Mouse (Mus musculus): Measurements from ENCODE around the gene Tmeff2.

Tmeff2 gene

DNA sequence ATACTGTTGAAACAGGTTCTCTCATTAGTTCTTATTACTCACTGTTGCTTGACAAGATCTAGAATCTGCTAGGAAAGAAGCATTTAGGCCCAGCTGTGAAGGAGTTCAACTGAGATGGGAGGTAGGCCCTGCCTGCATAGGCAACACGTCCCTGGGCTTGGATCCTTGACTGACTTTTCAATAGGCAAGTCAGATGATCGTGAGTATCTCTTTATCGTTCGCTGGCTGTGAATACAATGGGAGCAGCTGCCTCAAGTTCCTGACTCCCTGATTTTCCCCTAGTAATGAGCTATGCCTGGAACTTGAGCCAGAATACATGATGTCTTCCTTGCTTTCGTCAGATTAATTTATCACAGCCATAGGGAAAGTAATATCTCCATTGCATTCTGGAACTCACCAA, 214.3 kb downstream of the Tmeff2 start:
- DNase-seq: no peak

DNA sequence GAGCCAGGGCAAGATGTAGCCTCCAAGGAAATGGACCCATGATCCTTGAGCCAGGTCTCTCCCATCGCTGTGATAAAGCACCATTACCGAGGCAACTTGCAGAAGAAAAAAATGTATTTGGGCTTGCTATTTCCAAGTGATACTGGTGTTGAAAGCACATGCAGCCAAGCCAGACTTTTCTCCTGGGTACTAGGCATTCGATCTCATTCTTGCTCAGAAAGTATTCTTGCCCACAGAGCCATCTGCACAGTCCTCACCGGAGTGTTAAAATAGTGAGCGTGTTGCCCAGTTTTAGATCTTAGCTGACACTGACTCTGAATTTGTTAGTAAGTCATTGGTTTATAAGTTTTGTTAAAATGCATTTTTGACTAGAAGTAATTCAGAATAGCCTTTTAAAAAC, 215.3 kb downstream of the Tmeff2 start:
- DNase-seq: no peak

DNA sequence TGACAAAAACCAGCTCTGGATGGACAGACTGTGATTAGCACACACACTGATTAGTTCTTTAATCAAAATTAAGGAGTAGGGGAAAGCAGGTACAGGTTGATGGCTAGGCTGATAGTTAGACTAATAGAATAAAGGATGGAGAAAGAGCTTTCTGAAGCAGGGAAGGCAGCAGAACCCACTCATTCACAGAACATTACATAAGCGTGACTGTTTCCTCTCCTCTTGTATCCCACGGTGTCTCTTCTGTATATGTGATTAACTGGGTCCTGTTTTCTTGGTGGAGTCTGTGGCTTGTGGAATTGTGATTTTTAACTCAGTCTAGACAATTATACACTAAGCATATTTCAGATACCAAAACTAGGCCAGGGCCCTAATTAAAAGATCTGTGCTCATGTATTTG, 217.4 kb downstream of the Tmeff2 start:
- no peak for DNase-seq

DNA sequence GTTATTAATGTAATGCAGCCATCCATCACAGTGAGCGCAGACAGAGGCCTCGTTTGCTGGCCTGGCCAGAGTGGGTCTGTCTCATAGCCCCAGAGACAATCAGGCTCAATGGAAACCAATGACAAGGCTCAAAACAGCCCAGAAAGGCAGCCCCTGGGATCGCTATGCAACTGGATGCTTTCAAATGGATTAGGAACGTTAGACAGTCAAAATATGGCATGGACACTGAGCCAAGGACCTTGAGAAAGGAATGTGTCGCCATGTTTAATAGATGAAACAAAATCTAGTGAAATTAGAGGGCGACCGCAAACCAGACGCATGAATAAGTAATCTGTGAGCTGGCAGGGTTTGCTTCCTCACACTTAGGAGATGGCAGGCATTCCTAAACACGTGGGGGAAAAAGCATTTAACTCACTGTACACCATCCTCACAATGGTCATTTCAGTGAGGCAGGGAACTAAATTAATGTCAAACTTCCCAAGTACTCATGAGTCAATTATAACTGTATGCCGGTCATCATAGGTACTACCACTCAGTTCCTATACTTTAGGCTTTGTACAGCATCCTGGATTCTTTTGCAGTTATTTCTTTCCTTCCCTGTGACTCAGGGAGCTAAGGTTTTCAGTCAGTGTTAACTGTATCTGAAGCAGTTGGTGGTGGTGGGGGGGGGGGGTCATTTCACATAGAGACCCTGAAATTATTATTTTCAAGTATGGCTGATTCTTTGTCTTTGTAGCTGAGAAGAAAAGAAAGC, 225.4 kb downstream of the Tmeff2 start:
- no peak for DNase-seq

DNA sequence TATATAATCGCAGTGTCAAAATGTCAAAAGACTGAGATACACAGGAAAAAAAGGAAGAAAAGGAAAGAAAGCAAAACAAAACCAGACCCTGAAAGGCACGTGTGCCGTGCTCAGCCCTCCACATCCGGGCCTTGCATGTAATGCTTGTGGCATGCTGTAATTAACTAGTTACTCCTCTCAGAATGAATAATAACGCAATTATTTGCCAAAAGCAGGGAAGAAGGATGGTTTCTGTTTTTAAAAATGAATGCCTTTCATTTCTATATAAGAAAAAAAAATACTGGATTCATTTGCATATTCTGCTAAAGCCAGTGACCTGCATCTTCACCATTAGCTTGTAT, 225.9 kb downstream of the Tmeff2 start:
- no peak for DNase-seq

DNA sequence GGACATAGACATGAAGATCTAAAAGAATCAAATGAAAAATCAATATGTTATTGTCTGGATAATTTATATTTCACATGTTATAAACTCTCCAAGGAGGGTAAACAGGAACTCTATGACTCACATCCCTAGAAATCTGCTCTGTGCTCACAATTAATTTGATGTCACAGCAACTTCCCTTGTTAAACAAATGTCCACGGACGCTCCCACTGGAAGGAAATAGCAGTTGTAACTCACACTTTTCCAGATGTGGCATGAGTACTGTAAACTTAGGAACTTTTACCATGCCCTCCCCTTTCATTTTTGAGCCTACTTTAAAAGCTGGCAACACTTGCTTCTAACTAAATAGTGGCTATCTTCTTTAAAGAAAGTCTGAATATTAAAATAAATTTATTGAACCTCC, 236.3 kb downstream of the Tmeff2 start:
- no peak for DNase-seq

DNA sequence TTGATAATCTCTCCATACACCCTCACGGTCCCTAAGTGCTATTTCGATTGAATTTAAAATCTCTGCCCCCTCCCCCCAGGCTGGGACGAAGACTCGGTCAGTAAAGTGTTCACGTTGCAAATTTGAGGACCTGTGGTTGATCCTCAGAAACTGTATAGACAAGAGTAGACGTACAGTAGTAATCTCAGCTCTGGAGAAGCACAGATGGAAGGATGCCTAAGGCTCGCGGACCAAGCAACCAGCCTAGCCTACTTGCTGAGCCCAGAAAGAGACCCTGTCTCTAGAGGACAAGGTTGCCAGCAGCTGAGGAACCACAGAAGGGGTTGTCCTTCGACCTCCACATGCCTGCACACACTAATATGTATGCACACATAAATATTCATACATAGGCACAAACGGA, 239.2 kb downstream of the Tmeff2 start:
- DNase-seq: no peak

DNA sequence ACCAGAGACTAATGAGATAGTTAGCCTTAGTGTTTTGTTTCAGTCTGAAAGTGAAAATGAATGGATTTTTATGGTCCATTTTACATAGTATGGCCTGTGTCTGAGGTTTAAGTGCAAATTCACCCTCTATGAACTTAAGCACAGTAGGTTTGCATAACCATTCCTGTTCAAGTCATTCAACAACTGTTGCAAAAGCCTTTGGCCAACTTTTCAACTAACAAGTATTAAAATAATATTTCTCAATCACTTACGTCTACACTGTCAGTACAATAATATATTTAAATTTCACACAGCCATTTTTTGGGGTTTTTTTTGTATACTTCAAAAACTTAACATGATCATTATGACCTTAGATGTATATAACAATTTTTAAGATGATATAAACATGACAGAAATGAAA, 240.9 kb downstream of the Tmeff2 start:
- no peak for DNase-seq

DNA sequence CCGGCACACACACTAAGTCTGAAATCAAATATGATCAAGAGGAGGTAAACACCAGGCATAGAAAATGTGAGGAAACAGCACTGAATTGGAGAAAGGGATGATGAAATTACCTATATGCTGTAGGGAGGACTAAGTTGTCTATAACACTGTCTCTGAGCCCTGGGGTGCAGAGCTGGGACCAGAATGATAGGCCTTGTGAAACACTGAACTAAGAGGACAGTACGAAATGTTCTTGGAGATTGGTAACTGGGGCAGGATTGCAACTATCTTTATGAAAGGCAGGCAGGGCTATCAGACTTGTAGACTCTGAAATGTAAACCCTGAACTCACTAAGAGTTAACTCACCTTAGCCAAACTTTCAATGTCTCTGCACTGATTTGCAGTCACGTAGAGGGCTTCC, 242.3 kb downstream of the Tmeff2 start:
- DNase-seq: no peak

DNA sequence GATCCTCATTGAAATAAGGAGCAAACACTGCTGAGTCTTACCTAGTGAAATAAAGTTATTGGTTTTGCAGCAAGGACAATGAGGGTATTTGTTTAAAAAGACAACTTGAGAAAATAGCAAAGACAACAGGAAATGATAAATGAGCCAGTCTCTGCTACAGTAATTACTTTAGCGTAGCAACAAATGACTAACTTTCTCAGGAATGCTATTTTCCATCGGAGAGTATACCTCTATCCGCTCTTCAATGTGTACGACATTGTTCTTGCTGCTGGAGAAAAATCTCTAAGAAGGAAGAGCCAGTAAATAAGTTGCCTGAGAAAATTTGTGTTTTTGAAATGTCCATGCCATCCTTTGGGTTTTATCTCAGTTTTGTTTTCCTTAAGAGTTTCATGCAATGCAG, 245.2 kb downstream of the Tmeff2 start:
- no peak for DNase-seq

DNA sequence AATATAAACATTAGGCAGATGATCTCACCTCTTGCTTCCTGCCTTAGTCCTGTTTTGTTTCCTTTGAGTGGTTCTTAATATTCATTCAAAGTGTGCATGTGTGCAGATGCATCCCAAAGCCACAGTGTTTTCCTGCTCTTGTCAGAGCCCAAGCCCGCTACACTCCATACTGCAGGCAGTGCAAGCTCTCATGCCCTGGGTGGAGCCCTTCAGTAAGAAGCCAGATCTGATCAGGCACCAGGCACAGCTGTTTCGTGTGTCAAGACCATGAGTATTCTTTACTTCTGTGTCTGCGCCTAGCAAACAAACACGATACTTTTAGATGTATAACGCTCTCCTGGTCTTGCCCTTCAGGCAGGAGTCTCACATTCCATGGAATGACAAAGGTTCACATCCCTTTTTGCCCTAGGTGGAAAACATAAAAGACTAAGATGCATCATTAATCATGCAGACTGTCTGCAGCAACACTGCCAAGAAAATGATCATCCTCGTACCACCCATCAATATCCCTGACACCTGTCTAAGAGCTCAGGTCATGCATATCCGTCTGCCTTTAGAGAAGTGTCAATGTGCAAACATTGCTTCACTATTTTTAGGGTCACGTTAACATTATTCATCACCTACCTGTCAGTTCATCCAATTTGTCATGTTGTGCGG, 248.2 kb downstream of the Tmeff2 start:
- DNase-seq: peak in 1 of 2 experiments; percentile 25

DNA sequence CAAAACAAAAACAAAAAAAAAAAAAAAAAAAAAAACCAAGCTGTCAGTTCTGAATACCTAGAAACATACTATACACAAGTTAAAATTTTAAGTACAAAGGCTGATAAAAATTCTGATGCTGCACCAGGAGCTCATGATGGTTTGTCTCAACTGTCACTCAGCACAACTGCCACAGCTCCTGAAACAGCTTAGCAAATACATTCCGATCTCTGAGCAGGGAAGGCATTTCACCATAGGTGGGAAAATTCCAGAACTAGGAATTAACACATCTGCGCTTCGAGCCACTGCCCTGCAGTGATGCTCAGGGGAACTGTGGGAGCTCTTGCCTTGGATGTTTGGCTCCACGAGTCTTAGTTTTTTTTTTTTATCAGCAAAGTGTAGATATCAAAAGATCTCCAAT, 249.0 kb downstream of the Tmeff2 start:
- DNase-seq: no peak

DNA sequence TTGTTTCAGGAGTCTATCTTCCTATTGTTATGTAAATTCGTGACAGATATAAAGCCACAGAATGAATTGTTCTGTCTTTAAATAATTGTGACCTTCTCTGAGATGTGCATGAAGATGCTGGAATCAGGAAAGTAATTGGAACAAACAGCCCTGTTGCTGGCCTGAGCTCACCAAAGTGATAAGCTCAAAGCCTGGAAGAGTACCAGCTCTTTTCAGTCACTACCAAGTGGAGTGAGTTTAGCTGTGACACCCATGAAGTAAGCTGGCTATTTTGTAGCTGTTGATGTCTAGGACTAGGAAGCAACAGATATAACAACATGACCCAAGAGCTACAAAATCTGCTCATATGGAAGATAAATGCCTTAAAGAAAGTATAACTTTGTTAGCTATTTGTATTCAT, 249.4 kb downstream of the Tmeff2 start:
- no peak for DNase-seq

DNA sequence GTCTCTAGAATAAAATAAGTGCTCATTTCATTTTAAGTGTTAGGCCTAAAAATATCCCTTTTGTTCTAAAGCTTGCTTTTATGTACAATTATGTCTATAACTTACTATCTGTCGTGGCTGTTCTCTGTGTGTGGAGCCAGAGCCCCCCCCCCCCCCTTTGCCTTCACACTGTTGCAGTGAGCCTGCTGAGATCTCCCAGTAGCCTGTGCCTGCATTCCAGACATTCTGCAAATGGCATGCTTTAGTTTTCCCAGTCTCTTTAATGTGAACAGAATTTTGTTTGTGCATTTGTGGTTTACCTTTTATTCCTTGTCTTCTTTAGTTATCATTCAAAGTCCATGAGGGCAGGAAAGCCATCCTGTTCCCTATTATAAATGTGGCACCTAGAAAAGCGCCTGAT, 251.6 kb downstream of the Tmeff2 start:
- no peak for DNase-seq

DNA sequence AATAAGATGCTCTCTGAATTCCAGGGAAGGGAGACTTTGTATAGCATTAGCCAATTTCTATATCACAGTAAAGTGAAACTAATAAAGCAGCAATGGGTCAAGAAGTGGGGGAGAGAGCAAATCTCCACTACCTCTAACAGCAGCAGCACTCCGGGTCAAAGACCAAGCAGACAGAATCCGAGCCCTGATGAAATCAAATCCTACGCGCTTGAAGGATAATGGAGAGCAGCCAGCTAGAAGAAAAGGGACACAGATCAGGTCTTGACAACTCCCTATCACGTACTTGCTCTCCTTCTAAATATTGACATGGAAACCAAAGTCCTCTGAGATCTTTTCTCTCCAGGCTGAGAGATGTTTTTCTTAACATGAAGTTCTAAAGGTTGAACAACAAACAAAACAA, 252.4 kb downstream of the Tmeff2 start:
- no peak for DNase-seq

DNA sequence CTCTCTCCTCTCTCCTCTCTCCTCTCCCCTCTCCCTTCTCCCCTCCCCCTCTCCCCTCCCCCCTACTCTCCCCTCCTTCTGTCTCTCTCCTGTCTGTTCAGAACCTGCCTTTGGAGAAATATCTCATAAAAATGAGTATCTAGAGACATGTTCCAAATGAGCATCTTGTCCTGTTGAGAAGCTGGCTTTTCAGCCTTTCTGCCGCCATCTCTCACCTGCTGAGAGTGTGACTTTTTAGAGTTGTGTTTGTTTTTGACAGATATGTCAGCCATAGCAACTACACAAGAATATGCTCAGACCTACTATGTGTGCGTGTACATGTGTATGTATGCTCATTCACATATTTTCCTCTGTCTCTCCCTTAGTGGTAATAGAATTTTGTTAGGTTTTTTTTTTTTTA, 283.8 kb downstream of the Tmeff2 start:
- peak; percentile 15 to 23 for DNase-seq

DNA sequence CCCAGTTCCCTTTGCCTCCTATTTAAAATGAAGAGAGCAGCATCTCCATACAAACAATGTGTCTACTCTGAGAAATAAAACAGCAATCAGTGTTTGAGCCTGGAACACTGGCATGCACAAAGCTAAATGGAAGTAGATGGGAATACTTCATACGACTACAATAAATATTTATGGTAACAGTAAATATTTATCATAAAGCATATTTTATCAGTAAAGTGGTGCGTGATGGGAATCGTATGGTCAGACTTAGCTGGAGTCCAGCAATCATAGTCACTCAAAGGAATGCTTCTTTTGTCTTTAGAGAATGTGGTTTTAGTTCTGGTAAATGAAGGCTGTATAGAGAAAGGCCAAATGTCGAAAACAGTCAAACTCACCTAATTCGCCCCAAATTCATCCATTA, 288.6 kb downstream of the Tmeff2 start:
- no peak for DNase-seq

DNA sequence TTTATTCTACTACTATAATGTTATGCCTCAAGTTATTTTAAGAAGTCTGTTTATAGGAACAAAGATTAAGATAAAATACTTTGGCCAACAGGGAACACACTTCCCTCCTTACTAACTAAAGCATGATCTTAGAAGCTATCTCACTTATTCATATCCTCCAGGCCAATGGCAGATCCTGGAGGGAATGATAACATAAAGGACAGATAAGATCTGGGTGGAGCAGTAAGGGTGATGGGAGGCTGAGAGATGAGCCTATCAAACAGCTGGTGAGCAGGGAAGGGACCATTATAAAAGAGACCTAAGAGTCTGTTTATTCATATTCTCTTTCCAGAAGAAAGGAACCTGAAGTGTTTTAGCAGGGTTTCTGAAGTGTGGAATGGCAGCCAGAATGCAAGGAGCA, 290.8 kb downstream of the Tmeff2 start:
- DNase-seq: peak in 1 of 2 experiments; percentile 9

DNA sequence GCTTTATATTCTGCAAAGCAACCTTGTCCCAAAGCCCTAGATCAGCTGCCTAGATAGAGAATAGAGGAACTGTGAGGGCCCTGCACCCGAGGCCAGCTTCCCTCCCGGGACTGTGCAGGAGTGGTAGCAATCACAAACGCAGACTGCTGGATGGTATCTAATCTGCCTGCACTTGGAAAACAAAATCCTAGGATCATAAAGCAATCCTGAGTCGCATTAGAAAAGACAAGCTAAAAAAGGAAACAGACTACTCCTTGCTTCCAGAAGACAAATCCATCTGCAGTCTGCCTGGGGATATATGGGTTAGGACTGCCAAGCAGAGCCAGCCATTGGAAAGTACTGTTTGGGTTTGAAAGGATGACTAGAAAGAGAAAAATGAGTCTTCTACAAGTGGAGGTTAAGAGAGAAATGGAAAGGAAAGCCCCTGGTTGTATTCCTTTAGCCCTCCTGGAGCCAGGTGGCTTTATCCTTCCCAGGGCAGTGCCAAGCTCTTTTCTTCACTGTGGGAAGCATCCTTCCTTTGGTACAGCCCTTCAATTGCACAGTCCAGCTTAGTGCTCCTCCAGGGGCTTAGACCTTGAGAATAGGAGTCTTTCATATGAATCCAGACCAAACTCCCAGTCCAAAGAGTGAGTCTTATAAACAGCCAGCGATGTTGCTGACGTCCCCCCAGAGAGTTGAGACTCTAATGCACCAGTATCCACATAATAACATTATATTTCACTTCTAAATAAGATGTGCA, 291.6 kb downstream of the Tmeff2 start:
- DNase-seq: peak in 1 of 2 experiments; percentile 21

DNA sequence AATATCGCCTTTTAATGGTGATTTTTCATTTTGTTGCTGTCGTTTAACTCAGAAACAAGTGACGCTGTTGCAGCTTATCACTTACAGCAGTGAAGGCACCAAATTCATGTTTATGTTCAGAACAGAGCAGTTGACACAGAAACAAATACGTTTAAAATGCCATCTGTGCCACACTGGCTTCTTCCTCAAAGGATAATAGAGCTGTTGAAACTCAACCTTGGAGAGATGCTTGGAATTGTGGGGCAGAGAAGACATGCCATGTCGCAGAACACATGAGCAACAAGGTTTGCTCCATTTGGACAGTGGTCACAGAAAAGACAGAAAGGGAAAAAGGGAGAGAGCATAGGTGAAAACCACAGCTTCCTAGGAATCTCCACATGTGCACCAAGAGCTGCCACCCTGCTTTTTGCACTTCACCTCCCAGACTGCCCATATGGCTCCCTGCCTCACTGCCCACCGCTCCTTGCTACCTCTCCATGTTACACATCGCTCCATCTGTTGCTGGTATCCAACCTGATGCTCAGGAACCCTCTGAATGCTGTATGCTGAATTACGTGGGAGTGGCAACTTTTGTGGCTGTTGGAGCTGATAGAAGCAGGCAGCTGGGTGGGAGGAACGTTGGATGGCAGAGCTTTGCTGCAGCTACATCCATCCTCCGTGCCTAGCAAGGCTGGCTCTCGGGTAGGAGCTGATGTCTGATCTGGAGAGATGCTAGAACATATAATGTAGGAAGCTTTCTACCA, 298.8 kb downstream of the Tmeff2 start:
- DNase-seq: peak in 1 of 2 experiments; percentile 11

DNA sequence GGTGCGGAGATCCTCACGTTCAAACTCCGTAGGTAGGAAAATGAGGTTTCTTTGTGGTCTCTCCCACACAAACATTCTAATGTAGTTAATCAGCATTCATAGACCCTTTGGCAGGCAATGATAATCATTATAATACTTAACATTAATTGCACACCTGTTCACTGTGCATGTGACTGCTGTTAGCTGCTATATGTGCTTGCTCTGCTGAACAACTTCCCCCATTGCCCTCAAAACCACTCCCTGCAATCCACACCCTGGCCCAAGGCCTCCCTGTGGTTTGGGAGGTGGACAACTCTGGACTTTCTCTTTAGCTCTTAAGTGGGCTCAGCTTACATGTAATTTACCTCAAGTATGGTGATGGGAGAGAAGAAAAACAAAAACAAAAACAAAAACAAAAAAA, 299.5 kb downstream of the Tmeff2 start:
- no peak for DNase-seq

DNA sequence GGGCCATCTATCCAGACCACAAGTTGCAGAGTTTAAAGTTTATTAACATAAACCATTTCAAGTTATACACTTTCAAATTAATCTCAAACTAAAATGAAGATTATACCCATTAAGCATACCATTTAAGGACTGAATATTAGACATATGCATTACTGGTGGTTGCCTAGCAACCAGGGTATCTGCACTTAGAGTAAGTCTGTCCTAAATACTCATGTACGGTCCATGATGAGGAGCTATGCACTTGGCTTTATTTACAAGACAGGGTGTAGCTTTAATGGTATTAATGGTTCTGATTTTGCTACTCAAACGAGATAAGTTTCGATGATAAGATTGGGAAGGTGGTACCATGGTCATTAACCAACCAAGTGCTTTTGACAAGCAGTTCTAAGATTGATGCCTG, 315.2 kb downstream of the Tmeff2 start:
- DNase-seq: no peak

DNA sequence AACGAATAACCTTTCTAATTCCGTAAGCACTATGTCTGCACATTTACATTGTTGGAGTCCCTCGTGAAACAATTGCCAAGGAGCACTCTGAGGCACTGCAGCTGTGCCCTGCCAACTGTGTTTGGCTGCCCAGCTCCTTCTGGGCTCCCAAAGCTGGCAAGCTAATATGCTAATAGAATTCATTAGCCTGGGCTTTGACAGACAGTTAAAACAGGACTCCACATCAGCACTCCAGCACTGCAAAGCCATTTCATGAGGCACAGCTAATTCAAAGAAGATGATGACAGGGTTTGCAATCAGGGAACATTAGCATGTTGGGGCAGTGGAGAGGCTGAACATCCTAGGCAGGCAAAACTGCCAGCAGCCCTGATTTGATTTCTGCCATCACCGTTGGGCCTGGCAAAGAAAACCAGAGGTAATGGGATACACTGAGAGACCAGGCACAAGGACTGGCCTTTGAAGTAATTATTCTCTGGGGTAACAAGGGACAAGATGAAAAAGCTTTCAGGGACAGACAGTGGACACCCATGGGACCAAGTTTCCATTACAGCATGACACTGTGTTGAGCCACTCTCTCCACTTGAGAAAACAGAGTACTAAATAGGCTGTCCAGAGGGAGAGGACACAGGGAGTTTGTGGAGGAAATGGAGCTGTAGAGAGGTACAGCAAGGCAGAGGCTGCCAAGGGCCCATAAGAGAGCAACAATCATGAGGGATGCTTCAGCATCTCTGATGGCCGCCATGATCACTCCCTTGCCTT, 316.0 kb downstream of the Tmeff2 start:
- peak; percentile 14 to 19 for DNase-seq
